Mouse (Mus musculus): ENCODE measurements around the gene Urb2. TPM values are rescaled to one million over a fixed set of nuclear protein-coding genes. Genes with fewer than 3 reads are reported as not detected.

The Urb2 gene
- polyA plus RNA-seq, 2 experiments, result 6.7 to 11.9 TPM

- H3K36me3 ChIP-seq (ENCODE audit: control insufficient read depth, insufficient read depth, low read length), result peaks cover 50% of the 10 kb centered on the region
- no peak overlapping the region for H3K4me3 ChIP-seq (replicated peaks; ENCODE audit: low read length)
- TF ChIP-seq POLR2A (IDR thresholded peaks at IDR 0.05; ENCODE audit: borderline replicate concordance, extremely low read depth, insufficient read depth, insufficient read length), result no peak
- H3K4me2 ChIP-seq (replicated peaks; ENCODE audit: low read depth, low read length, severe bottlenecking), result no peak overlapping the region
- H3K9me3 ChIP-seq (ENCODE audit: control insufficient read depth, low read length), result no peaks in the 10 kb centered on the region
- WGBS, result 87% methylated on average over 8 of the region's 8 CpGs
- H3K9ac ChIP-seq (ENCODE audit: low read depth, low read length, severe bottlenecking), result no peak overlapping the region
- H3K4me1 ChIP-seq (ENCODE audit: control insufficient read depth, insufficient read depth, low read length), result no peaks in the 10 kb centered on the region
- no peaks in the 10 kb centered on the region for H3K27me3 ChIP-seq (ENCODE audit: control insufficient read depth, insufficient read depth, low read length)
- DNase-seq (ENCODE audit: low spot score) (no peak), ATAC-seq (ENCODE audit: low FRiP score, low read depth) (no peak)
- no peak overlapping the region for H3K27ac ChIP-seq (replicated peaks; ENCODE audit: low read depth, low read length)
These were observed 24.5 kb downstream of the Urb2 start for GRCm38 (mm10) chr8:124045856-124046255.

DNA sequence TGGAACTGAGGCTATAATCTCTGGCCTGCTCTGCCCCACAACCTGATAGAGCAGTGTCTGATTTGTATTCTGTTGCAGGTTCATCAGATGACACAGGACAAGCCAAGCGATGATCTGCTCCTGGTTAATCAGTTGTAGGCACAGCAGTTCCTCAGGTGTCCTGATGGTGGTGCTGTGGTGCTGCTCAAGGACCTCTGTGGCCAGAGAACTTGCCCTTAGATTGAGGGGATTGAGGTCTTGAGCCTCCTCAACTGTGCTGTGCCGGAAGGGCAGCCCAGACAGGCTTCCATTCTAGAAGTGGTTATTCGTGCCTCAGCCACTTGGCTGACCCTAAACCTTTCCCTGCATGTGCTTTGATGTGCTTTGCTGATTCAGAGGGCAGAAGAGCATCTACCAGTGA is 30.8 kb downstream of the Urb2 start:
- no peak for TF ChIP-seq POLR2A (IDR thresholded peaks at IDR 0.05; ENCODE audit: borderline replicate concordance, extremely low read depth, insufficient read depth, insufficient read length)
- H3K4me1 ChIP-seq (ENCODE audit: control insufficient read depth, insufficient read depth, low read length), result no peaks in the 10 kb centered on the region
- DNase-seq (ENCODE audit: low spot score) (peak; percentile 61), ATAC-seq (ENCODE audit: low FRiP score, low read depth) (no peak; the same call in 1 of the 2 replicates)
- no peak overlapping the region for H3K9ac ChIP-seq (ENCODE audit: low read depth, low read length, severe bottlenecking)
- H3K9me3 ChIP-seq (ENCODE audit: control insufficient read depth, low read length), result no peaks in the 10 kb centered on the region
- no peak overlapping the region for H3K4me3 ChIP-seq (replicated peaks; ENCODE audit: low read length)
- WGBS, result 31% methylated on average over 3 of the region's 3 CpGs
- no peak overlapping the region for H3K4me2 ChIP-seq (replicated peaks; ENCODE audit: low read depth, low read length, severe bottlenecking)
- no peak overlapping the region for H3K27ac ChIP-seq (replicated peaks; ENCODE audit: low read depth, low read length)
- no peaks in the 10 kb centered on the region for H3K27me3 ChIP-seq (ENCODE audit: control insufficient read depth, insufficient read depth, low read length)
- peaks cover 17% of the 10 kb centered on the region for H3K36me3 ChIP-seq (ENCODE audit: control insufficient read depth, insufficient read depth, low read length)

GRCm38 (mm10) chr8:124052568-124052967 is 31.3 kb downstream of the Urb2 start:
- Histone ChIP-seq H3K27me3 (ENCODE audit: control insufficient read depth, insufficient read depth, low read length) (no peaks in the 10 kb centered on the region), H3K36me3 (ENCODE audit: control insufficient read depth, insufficient read depth, low read length) (peaks cover 12% of the 10 kb centered on the region), H3K9me3 (ENCODE audit: control insufficient read depth, low read length) (no peaks in the 10 kb centered on the region), H3K4me3 (replicated peaks; ENCODE audit: low read length) (no peak overlapping the region), H3K4me1 (ENCODE audit: control insufficient read depth, insufficient read depth, low read length) (no peaks in the 10 kb centered on the region), H3K4me2 (replicated peaks; ENCODE audit: low read depth, low read length, severe bottlenecking) (no peak overlapping the region), H3K9ac (ENCODE audit: low read depth, low read length, severe bottlenecking) (no peak overlapping the region), H3K27ac (replicated peaks; ENCODE audit: low read depth, low read length) (no peak overlapping the region)
- 54% methylated on average over 4 of the region's 4 CpGs for WGBS
- no peak for DNase-seq (ENCODE audit: low spot score)
- no peak for TF ChIP-seq POLR2A (IDR thresholded peaks at IDR 0.05; ENCODE audit: borderline replicate concordance, extremely low read depth, insufficient read depth, insufficient read length)
- ATAC-seq (ENCODE audit: low FRiP score, low read depth), result no peak

- H3K27me3 ChIP-seq (ENCODE audit: control insufficient read depth, insufficient read depth, low read length), result no peaks in the 10 kb centered on the region
- TF ChIP-seq POLR2A (IDR thresholded peaks at IDR 0.05; ENCODE audit: borderline replicate concordance, extremely low read depth, insufficient read depth, insufficient read length), result no peak
- H3K9ac ChIP-seq (ENCODE audit: low read depth, low read length, severe bottlenecking), result no peak overlapping the region
- WGBS, result 70% methylated on average over 11 of the region's 11 CpGs
- ATAC-seq (ENCODE audit: low FRiP score, low read depth) (no peak), DNase-seq (ENCODE audit: low spot score) (no peak)
- H3K4me2 ChIP-seq (replicated peaks; ENCODE audit: low read depth, low read length, severe bottlenecking), result no peak overlapping the region
- H3K4me3 ChIP-seq (replicated peaks; ENCODE audit: low read length), result no peak overlapping the region
- H3K4me1 ChIP-seq (ENCODE audit: control insufficient read depth, insufficient read depth, low read length), result no peaks in the 10 kb centered on the region
- no peaks in the 10 kb centered on the region for H3K9me3 ChIP-seq (ENCODE audit: control insufficient read depth, low read length)
- H3K36me3 ChIP-seq (ENCODE audit: control insufficient read depth, insufficient read depth, low read length), result no peaks in the 10 kb centered on the region
- no peak overlapping the region for H3K27ac ChIP-seq (replicated peaks; ENCODE audit: low read depth, low read length)
These were observed 35.7 kb downstream of the Urb2 start for GRCm38 (mm10) chr8:124056832-124057655.

- no peak overlapping the region for H3K4me2 ChIP-seq (replicated peaks; ENCODE audit: low read depth, low read length, severe bottlenecking)
- no peaks in the 10 kb centered on the region for H3K27me3 ChIP-seq (ENCODE audit: control insufficient read depth, insufficient read depth, low read length)
- H3K36me3 ChIP-seq (ENCODE audit: control insufficient read depth, insufficient read depth, low read length), result no peaks in the 10 kb centered on the region
- ATAC-seq (ENCODE audit: low FRiP score, low read depth) (peak; percentile 80), DNase-seq (ENCODE audit: low spot score) (peak; percentile 71)
- WGBS, result 39% methylated on average over 4 of the region's 4 CpGs
- no peak overlapping the region for H3K9ac ChIP-seq (ENCODE audit: low read depth, low read length, severe bottlenecking)
- H3K9me3 ChIP-seq (ENCODE audit: control insufficient read depth, low read length), result no peaks in the 10 kb centered on the region
- H3K27ac ChIP-seq (replicated peaks; ENCODE audit: low read depth, low read length), result peak overlapping the region; percentile 65; the same call in 1 of the 2 replicates
- no peak for TF ChIP-seq POLR2A (IDR thresholded peaks at IDR 0.05; ENCODE audit: borderline replicate concordance, extremely low read depth, insufficient read depth, insufficient read length)
- H3K4me3 ChIP-seq (replicated peaks; ENCODE audit: low read length), result no peak overlapping the region
- H3K4me1 ChIP-seq (ENCODE audit: control insufficient read depth, insufficient read depth, low read length), result peaks cover 9% of the 10 kb centered on the region; the same call in 1 of the 2 replicates
These were observed 45.2 kb downstream of the Urb2 start for GRCm38 (mm10) chr8:124066325-124067058.
